Mouse (Mus musculus): Measurements from ENCODE around the gene Rnft2.

Rnft2 gene

GRCm38 (mm10) chr5:118174310-118175009, 70.5 kb downstream of the Rnft2 start:
- no peak for DNase-seq (ENCODE audit: low read depth, low spot score)

DNA sequence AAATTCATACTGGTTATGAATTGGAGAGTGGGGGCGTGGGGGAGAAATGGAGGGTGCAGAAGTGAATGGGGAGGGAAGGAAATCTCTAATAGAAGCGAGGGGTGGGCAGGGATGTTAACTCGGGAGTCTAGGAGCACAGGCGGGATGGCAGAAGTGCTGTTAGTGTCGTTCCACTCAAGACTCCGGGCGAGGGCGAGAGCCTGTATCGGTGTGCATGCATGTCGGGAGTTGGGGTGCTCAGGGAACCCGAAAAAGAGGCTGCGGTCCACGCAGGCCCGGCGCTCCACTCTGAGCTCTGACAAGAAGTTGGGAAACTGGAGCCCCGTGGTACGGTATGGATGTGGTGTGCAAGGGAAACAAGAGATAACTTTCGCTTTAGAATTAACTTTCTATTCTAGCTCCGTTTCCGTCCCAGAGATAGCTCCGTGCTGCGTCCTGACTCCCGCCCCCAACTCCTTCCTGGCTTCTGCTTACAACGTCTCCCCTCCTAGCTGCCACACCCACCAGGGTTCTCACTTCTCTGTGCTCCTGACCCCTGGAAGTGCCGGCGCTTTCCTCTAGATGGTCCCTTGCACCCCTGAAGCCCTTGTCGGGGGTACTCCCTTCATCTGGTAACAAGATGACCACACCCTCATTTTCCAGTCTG, 72.7 kb downstream of the Rnft2 start:
- DNase-seq (ENCODE audit: low read depth, low spot score), result no peak

DNA sequence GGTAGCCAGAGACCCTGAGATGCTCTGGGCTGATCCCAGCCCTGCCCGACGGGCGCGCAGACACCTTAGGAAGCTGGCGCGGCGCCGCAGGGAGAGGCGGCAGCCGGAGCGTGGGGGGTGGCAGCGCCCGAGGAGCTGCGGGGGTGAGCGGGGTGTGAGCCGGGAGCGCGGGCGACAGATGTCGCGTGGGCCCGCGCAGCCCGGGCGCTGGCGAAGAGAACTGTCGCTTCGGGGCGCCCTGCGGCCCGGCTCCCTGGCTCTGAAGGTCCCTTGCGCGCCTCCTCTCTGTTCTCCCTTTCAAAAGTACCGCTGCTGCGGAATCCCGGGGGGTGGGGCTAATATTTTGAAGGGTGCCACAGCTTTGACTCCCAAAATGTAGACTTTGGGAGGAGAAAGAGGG, 73.3 kb downstream of the Rnft2 start:
- no peak for DNase-seq (ENCODE audit: low read depth, low spot score)

DNA sequence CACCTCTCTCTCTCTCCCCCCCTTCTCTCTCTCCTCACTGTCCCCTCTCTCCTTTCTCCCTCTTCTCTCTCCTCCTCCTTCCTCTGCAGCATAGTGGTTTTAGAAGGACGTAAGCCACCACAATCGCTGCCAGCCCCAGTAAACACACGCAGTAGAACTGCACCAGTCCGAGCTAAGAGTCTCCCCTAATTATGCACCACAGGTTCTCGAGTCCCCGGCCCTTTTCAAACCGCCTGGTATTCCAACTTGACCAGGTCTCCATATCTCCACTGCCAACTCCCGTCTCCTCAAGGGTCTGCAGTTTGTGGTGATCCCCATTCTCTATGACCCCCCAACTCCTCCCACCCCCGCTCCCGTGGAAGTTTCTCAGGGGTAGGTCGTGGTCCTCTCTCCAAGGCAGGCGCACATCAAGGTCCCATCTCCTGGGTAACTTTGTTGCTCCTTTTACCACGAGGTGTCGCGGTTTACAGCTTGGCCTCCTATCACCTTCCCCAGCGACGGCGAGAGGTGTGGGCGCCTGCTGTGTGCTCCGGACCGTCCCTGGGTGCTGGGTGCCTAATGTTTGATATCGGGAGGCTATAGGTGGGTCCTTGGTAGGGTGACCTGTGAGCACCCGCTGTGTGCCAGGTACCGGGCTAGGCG, 73.9 kb downstream of the Rnft2 start:
- no peak for DNase-seq (ENCODE audit: low read depth, low spot score)

DNA sequence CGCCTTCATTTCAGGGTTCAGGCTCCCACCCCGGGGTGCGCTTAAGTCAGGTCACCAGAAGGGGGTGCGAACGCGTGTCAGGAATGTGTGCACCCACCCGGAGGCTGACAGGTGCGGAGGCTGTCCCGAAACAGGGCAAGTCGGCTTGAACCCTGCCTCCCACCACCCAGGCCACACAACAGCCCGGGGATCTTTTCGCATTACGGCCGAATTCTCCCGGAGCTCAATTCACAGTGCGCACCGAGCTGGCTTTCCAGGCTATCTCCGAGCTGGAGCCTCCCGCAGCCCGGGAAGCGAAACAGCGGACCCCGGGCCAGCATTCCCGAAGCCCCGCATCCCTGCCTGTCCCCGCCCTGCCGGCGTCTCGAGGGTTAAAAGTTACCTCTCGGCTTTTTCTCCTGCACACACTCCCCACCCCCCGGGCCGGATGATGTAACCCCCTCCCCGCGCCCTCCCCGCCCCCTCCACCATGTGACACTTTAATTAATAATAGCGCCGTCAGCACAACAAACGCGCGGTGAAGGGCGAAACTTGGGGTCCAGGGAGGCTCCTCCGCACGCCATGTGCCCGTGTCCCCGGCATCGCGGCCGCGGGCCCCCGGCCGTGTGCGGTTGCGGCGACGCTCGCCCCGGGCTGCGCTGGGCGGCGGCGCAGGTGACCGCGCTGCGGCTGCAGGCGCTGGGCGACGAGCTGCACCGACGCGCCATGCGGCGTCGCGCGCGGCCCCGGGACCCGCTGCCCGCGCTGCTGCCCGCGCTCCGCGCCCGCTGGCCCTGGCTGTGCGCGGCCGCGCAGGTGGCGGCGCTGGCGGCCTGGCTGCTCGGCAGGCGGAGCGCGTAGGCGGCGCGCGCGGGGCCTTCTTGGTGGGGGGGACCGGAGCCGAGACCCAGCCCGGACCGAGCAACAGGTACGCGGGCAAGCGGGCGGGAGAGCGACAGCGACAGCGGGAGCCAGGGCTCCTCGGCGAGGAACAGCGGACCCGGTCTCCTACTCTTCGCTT, 75.4 kb downstream of the Rnft2 start:
- DNase-seq (ENCODE audit: low read depth, low spot score), result no peak

GRCm38 (mm10) chr5:118167561-118167995, 77.3 kb downstream of the Rnft2 start:
- no peak for DNase-seq (ENCODE audit: low read depth, low spot score)

DNA sequence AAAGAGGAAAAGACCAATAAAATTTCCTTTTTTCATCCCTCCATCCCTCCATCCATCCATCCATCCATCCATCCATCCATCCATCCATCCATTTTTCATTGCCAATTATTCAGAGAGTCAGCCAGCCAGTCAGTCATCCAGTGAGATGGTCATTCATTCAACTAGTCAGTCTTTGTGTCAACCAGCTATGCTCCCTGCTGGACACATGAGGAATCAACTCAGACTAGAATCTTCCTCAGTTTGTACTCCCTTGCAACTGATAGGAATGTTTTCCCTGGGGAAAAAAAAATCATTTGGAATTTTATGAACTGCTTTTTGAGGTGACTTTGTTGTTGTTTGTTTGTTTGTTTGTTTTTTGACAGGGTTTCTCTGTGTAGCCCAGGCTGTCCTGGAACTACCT, 79.5 kb downstream of the Rnft2 start:
- no peak for DNase-seq (ENCODE audit: low read depth, low spot score)

GRCm38 (mm10) chr5:118164581-118164980, 80.3 kb downstream of the Rnft2 start, which contains the start of gene Hrk:
TSS of gene Hrk (plus strand) at chr5:118164648.
- DNase-seq (ENCODE audit: low read depth, low spot score), result peak; percentile 80

DNA sequence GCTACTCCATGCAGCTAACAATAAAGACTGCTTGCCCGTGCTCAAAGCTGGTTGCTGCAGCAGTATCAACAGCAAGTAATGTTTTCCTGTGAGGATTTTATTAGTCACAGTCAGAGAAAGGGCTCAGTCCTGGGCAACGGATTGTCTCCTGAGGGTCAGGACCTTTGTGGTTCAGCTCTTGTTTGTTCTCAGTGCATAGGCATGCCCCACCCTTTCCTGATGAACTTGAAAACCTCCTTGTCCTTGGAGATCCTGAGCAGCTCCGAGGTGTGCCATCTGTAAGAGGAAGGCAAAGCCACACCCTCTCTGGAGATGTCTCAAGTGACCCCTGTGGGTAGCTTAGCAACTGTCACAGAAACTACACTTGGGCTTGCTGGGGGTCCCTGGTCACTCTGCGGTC, 84.2 kb downstream of the Rnft2 start:
- no peak for DNase-seq (ENCODE audit: low read depth, low spot score)

- DNase-seq (ENCODE audit: low read depth, low spot score), result no peak
Observed at GRCm38 (mm10) chr5:118156976-118157375, 87.9 kb downstream of the Rnft2 start.

DNA sequence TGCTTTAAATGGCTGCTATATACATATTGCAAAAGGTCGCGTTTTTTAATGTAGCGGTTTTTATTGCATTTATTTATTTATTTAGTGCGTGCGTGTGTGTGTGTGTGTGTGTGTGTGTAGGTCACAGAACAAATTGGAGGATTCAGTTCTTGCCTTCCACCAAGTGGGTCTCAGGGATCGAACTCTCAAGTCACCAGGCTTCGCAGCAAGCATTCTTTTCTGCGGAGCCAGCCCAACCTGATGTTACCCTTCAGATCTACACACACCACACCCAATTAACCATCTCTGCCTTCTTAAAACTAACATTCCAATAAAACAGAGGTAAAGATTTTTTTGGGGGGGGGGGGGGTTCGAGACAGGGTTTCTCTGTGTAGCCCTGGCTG, 89.4 kb downstream of the Rnft2 start:
- no peak for DNase-seq (ENCODE audit: low read depth, low spot score)

GRCm38 (mm10) chr5:118154839-118155564, 89.9 kb downstream of the Rnft2 start, which contains the start of gene Fbxw8:
TSS of gene Fbxw8 (minus strand) at chr5:118155464.
- DNase-seq (ENCODE audit: low read depth, low spot score), result peak; percentile 75

DNA sequence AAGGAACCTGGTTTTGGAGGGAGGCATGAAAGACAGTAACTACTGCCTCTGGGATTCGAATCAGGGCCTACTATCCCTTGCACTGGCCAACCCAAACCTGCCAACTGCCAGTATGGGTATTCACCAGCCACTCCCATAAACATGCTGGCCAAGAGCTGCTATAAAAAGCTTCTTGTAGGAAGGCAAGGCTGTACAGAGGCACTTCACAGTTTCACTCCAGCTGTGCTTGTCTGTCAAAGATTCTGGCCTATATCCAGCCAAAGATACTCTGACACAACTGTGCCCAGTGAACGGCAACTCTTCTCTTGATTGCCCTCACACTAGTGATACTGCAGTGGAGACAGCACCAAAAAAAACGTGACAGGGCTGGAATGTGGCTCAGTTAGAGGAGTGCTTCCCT, 95.2 kb downstream of the Rnft2 start:
- DNase-seq (ENCODE audit: low read depth, low spot score), result peak; percentile 94

GRCm38 (mm10) chr5:118147264-118147663, 97.7 kb downstream of the Rnft2 start:
- no peak for DNase-seq (ENCODE audit: low read depth, low spot score)

DNA sequence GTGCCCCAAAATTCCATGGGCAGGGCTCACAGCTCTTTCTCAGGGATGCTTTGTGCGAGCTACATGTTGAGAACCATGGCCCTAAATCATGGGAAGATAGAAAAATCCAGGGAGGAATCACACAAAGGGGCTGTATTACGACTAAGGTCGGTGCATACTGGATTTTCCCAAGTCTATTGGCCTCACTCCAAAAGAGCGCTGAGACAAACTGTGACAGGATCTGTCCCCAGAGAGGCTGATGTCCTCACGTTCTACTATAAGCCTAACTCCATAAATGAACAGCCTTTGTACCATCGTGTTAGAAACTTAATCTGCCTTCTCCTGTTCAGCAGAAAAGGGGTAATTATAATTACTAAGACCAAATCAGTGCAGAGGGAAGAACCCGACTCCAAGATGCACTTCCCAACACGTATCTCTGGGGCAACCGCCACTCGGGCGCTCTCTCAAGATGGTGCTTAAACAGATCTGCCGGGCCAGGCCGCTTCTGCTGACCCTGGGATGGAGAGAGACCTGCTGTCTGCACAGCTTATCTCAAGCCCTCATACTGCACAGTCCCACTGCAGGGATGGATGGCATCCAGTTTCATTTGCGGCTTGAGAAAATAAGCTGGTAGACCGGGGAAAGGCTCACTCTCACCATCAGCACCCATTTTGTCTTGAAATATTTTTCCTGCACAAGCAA, 98.8 kb downstream of the Rnft2 start:
- peak; percentile 45 for DNase-seq (ENCODE audit: low read depth, low spot score)

- no peak for DNase-seq (ENCODE audit: low read depth, low spot score)
Observed at GRCm38 (mm10) chr5:118145458-118145857, 99.5 kb downstream of the Rnft2 start.

DNA sequence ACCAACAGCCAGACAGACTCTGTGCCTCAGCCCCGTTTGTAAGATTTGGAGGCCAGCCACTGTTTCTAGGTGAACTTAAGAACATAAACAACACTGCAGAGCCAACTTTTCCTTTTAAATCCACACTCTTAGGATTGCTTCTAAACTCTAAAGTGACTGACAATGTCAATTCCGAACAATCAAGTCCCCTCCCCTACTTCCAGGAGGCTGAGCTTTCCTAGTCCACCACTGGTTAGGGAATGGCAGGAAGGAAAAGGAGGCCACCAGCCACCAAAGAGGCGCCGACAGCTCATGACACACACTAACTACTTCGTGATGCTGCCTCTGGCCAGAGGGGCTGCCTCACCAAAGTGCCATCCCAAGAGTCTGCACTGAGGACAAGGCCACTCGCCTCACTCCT, 100.1 kb downstream of the Rnft2 start:
- DNase-seq (ENCODE audit: low read depth, low spot score), result no peak

DNA sequence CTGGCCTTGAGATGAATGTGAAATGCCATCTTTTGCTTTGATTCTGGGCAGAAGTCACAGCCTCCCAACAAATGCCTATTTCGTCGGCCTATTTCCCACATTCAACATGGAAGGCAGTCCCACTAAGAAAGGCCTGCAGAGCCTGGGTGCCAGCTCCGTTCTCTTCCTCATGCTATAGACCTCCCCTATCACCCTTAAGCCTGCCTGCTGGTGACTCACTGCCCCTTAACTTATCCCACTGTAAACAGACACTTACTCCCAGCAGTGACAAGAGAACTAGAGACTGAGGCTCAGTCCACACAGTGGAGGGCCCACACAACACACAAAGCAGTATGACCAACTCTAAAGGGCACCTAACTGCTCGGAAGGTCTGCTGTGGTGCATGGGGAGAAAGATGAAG, 100.6 kb downstream of the Rnft2 start:
- DNase-seq (ENCODE audit: low read depth, low spot score), result no peak

- DNase-seq (ENCODE audit: low read depth, low spot score), result peak; percentile 87
Observed at GRCm38 (mm10) chr5:118143211-118144026, 101.5 kb downstream of the Rnft2 start.

Data from skeletal muscle tissue, adult 2 months (tissue).